Mouse (Mus musculus): ENCODE measurements around the gene Rela. TPM values are rescaled to one million over a fixed set of nuclear protein-coding genes. Genes with fewer than 3 reads are reported as not detected.
A peak's percentile ranks its signal among the peaks of the same experiment; 100 is the strongest.

The Rela gene
- polyA plus RNA-seq, 1 experiment from 2014 or later = 35.4 TPM

DNA sequence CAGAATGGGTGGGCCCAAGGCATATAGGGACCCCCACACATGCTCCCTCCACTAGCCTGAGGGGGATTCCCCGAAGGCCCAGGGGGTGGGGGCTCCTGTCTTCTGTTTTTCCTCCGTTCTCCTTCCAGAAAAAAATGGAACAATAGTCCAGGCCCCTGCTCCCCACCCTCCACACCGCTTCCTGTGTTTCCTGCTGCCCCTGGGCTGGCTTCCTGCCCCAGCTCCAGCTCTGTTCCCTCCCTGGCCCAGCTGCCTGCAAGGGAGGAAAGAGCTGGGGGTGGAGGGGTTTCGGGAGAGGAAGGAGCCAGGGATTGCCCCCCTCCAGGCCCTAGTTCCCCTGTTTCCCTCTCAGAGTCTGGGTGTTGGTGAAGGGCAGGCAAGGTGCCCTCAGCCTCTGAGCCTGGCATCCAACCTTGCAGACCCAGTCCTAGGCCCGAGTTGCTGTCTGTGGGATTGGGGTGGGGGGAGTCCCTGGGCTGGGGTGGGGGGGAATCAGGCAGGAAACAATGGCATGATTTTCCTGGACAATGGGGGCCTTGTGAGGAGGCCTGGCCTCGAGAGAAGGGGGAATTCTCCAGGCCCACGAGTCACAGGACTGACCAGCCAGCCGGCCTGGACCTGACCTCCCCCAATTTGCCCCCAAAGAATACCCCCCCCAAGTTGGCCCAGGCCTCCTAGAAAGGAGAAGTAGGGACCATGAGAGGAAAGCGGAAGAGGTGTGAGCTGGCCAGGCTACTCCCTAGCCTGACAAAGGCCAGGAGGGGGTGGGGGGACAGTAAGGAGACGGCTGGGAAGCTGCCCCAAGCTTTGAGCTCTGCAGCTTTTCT lies 55.0 kb downstream of the Rela start:
- Histone ChIP-seq H3K9me3 (no peaks in the 10 kb centered on the region), H3K27me3 (peaks cover 10% of the 10 kb centered on the region), H3K27ac (0 out of 2 replicates have a peak overlapping the region, but pooled peaks have one; percentile 30), H3K4me2 (replicated peaks) (peak overlapping the region; percentile 100), H3K4me1 (replicated peaks) (peaks cover 62% of the 10 kb centered on the region), H3K36me3 (peaks cover 46% of the 10 kb centered on the region), H3K4me3 (replicated peaks) (peak overlapping the region; percentile 8; the same call in 1 of the 2 replicates), H3K9ac (replicated peaks) (peak overlapping the region; percentile 92)
- 75% methylated on average over 10 of the region's 10 CpGs for WGBS
- ATAC-seq = no peak

DNA sequence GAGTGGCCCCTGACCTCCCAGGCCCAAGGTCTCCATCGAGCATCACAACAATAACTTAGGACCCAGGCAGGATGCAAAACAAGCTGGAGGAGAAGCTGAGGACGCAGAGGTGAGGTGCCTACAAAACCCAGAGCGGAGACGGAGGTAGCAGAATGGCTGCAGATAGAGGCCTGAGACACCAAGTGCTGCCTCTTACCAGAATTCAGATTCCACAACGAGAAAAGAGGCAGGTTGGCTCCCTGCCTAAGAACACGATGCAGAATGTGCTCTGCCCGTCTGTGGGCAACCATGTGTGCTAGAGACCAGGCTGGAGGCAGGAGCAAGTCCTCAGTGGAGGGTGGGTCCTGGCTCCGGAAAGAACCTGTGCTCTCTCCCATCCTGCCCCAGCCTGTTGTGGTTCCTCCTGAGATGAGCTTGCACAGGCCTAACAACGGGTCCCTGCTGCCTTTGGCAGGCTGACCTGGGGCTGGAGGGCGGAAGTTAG lies 55.7 kb downstream of the Rela start:
- H3K36me3 ChIP-seq = peaks cover 52% of the 10 kb centered on the region
- peak overlapping the region; percentile 92 for H3K9ac ChIP-seq (replicated peaks)
- H3K9me3 ChIP-seq = no peaks in the 10 kb centered on the region
- peaks cover 10% of the 10 kb centered on the region for H3K27me3 ChIP-seq
- ATAC-seq = no peak
- H3K4me3 ChIP-seq (replicated peaks) = 0 out of 2 replicates have a peak overlapping the region, but pooled peaks have one; percentile 6
- peak overlapping the region; percentile 100 for H3K4me2 ChIP-seq (replicated peaks)
- peaks cover 55% of the 10 kb centered on the region for H3K4me1 ChIP-seq (replicated peaks)
- WGBS = 79% methylated on average over 10 of the region's 10 CpGs
- H3K27ac ChIP-seq = no peak overlapping the region

DNA sequence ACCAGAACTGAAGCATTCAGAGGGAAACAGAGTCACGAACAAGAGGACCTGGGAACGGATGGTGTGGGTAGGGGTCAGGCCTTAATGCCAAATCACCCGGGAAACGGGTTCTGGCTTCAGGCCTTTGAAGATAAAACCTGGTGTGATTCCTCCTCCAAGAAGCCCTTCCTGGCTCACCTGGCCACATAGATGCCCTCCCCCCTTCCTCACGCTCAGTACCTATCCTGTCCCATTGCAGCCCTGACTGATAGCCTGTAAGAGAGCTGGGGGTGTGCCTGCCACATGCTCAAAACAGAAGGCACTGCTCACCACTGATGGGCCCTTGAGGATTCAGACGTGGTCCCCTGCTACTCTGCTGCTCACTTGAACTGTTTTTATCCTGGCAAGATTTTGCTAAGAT lies 56.5 kb downstream of the Rela start:
- peaks cover 53% of the 10 kb centered on the region for H3K4me1 ChIP-seq (replicated peaks)

DNA sequence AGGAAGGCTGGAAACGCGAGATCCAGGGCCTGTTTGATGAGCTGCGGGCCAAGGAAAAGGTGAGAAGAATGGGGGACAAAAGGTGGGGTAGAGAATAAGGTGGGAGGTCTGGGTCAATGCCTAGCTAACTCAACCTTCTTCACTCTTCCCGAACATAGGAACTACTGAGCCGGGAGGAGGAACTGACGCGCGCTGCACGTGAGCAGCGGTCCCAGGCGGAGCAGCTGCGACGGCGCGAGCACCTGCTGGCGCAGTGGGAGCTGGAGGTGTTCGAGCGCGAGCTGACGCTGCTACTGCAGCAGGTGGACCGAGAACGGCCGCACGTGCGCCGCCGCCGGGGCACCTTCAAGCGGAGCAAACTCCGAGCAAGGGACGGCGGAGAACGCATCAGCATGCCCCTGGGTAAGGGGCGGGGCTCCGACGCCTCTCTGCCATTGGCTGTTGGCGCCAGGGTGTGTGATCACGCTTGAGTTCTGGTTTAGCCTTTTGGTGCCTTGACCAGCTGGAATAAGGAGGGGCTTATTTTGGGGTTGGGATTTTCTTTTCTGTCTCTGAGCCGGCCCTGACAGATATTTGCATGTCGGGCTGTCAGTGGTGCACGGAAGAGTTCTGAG lies 58.7 kb downstream of the Rela start:
- peak overlapping the region; percentile 63 for H3K9ac ChIP-seq (replicated peaks)
- no peak overlapping the region for H3K27ac ChIP-seq
- peaks cover 36% of the 10 kb centered on the region for H3K4me1 ChIP-seq (replicated peaks)
- peak overlapping the region; percentile 59 for H3K4me2 ChIP-seq (replicated peaks)
- peak overlapping the region; percentile 37 for H3K4me3 ChIP-seq (replicated peaks)
- peak; percentile 62 for ATAC-seq
- H3K9me3 ChIP-seq = no peaks in the 10 kb centered on the region
- peaks cover 10% of the 10 kb centered on the region for H3K27me3 ChIP-seq
- WGBS = 7% methylated on average over 41 of the region's 41 CpGs
- H3K36me3 ChIP-seq = peaks cover 75% of the 10 kb centered on the region

More for the DNA sequence above, 56.5 kb downstream of the Rela start:
- no peak overlapping the region for H3K4me3 ChIP-seq (replicated peaks)
- H3K27ac ChIP-seq = no peak overlapping the region
- H3K36me3 ChIP-seq = peaks cover 60% of the 10 kb centered on the region
- 87% methylated on average over 6 of the region's 6 CpGs for whole genome bisulfite sequencing
- no peak for ATAC-seq
- peaks cover 10% of the 10 kb centered on the region for H3K27me3 ChIP-seq
- H3K4me2 ChIP-seq (replicated peaks) = no peak overlapping the region
- H3K9me3 ChIP-seq = no peaks in the 10 kb centered on the region
- 0 out of 2 replicates have a peak overlapping the region, but pooled peaks have one; percentile 0 for H3K9ac ChIP-seq (replicated peaks)

Small RNA genes within 50 kb of the gene (microRNA-seq; reads per million reads assigned to microRNA genes)
- 0.62 reads per million for gene Mir6987

Other genes starting within 250 kb of the Rela start
- gene Sart1, start 248.8 kb upstream of the Rela start, polyA plus RNA-seq (2015; fragmentation: Nextera tagmentation; extraction: Ambion mirVana) = 74.3 and 78.8 TPM in 2 replicates
- 0.32 and 0.55 TPM in 2 replicates for gene Tsga10ip, start 235.0 kb upstream of the Rela start, polyA plus RNA-seq (2015; fragmentation: Nextera tagmentation; extraction: Ambion mirVana)
- 303 and 313 TPM in 2 replicates for gene Drap1, start 212.5 kb upstream of the Rela start, polyA plus RNA-seq (2015; fragmentation: Nextera tagmentation; extraction: Ambion mirVana)
- gene AI837181, start 212.3 kb upstream of the Rela start, polyA plus RNA-seq (2015; fragmentation: Nextera tagmentation; extraction: Ambion mirVana) = 51.6 and 60.3 TPM in 2 replicates
- gene Fosl1, start 189.9 kb upstream of the Rela start, polyA plus RNA-seq (2015; fragmentation: Nextera tagmentation; extraction: Ambion mirVana) = not detected in 2 replicates
- 6.9 and 9.7 TPM in 2 replicates for gene Ccdc85b, start 179.6 kb upstream of the Rela start, polyA plus RNA-seq (2015; fragmentation: Nextera tagmentation; extraction: Ambion mirVana)
- gene Fibp, start 176.9 kb upstream of the Rela start, polyA plus RNA-seq (2015; fragmentation: Nextera tagmentation; extraction: Ambion mirVana) = 183 and 192 TPM in 2 replicates
- gene Ctsw, start 169.0 kb upstream of the Rela start, polyA plus RNA-seq (2015; fragmentation: Nextera tagmentation; extraction: Ambion mirVana) = 5.2 and 5.7 TPM in 2 replicates
- gene Efemp2, start 163.5 kb upstream of the Rela start, polyA plus RNA-seq (2015; fragmentation: Nextera tagmentation; extraction: Ambion mirVana) = 31.8 and 33.4 TPM in 2 replicates
- gene Mus81, start 149.1 kb upstream of the Rela start, polyA plus RNA-seq (2015; fragmentation: Nextera tagmentation; extraction: Ambion mirVana) = 52.1 and 53.2 TPM in 2 replicates
- gene Cfl1, start 147.0 kb upstream of the Rela start, polyA plus RNA-seq (2015; fragmentation: Nextera tagmentation; extraction: Ambion mirVana) = 3,599 and 3,660 TPM in 2 replicates
- 0.26 and 0.27 TPM in 2 replicates for gene 1700020D05Rik, start 133.7 kb upstream of the Rela start, polyA plus RNA-seq (2015; fragmentation: Nextera tagmentation; extraction: Ambion mirVana)
- 70.4 and 73.6 TPM in 2 replicates for gene Snx32, start 126.9 kb upstream of the Rela start, polyA plus RNA-seq (2015; fragmentation: Nextera tagmentation; extraction: Ambion mirVana)
- gene Ovol1, start 76.8 kb upstream of the Rela start, polyA plus RNA-seq (2015; fragmentation: Nextera tagmentation; extraction: Ambion mirVana) = 0.14 TPM in 1 of 2 replicates, not detected in the other
- 2.0 and 2.3 TPM in 2 replicates for gene Ap5b1, start 69.5 kb upstream of the Rela start, polyA plus RNA-seq (2015; fragmentation: Nextera tagmentation; extraction: Ambion mirVana)
- 91.3 and 98.9 TPM in 2 replicates for gene Rnaseh2c, start 35.6 kb upstream of the Rela start, polyA plus RNA-seq (2015; fragmentation: Nextera tagmentation; extraction: Ambion mirVana)
- 82.3 and 89.3 TPM in 2 replicates for gene Kat5, start 27.2 kb upstream of the Rela start, polyA plus RNA-seq (2015; fragmentation: Nextera tagmentation; extraction: Ambion mirVana)
- 10.8 and 14.1 TPM in 2 replicates for gene Sipa1, start 26.2 kb downstream of the Rela start, polyA plus RNA-seq (2015; fragmentation: Nextera tagmentation; extraction: Ambion mirVana)
- gene Map3k11, start 51.3 kb downstream of the Rela start, polyA plus RNA-seq (2015; fragmentation: Nextera tagmentation; extraction: Ambion mirVana) = 11.4 and 15.1 TPM in 2 replicates
- gene Pcnx3, start 51.4 kb downstream of the Rela start, polyA plus RNA-seq (2015; fragmentation: Nextera tagmentation; extraction: Ambion mirVana) = 25.6 and 29.1 TPM in 2 replicates
- gene Kcnk7, start 66.9 kb downstream of the Rela start, polyA plus RNA-seq (2015; fragmentation: Nextera tagmentation; extraction: Ambion mirVana) = 0.15 TPM in 1 of 2 replicates, not detected in the other
- 8.9 and 10.5 TPM in 2 replicates for gene Ehbp1l1, start 88.8 kb downstream of the Rela start, polyA plus RNA-seq (2015; fragmentation: Nextera tagmentation; extraction: Ambion mirVana)
- 179 and 197 TPM in 2 replicates for gene Fam89b, start 92.2 kb downstream of the Rela start, polyA plus RNA-seq (2015; fragmentation: Nextera tagmentation; extraction: Ambion mirVana)
- gene Ltbp3, start 103.4 kb downstream of the Rela start, polyA plus RNA-seq (2015; fragmentation: Nextera tagmentation; extraction: Ambion mirVana) = 7.1 and 9.5 TPM in 2 replicates
- 64.9 and 70.0 TPM in 2 replicates for gene Scyl1, start 133.9 kb downstream of the Rela start, polyA plus RNA-seq (2015; fragmentation: Nextera tagmentation; extraction: Ambion mirVana)
- 16.8 and 19.0 TPM in 2 replicates for gene Frmd8, start 237.8 kb downstream of the Rela start, polyA plus RNA-seq (2015; fragmentation: Nextera tagmentation; extraction: Ambion mirVana)
- 1.4 and 2.0 TPM in 2 replicates for gene Slc25a45, start 240.3 kb downstream of the Rela start, polyA plus RNA-seq (2015; fragmentation: Nextera tagmentation; extraction: Ambion mirVana)

All from midbrain, embryonic 13.5 days (tissue).